Mouse (Mus musculus) cortical plate, adult 2 months (tissue): ENCODE measurements at regions not wholly inside any gene's neighbourhood (a gene's known extent, or its start where the extent isn't known, plus 50 kb on each side); places are given as distances from the start of the nearest gene placed in this dataset.

Experiments used
- CTCF ChIP-seq: fragments of 200-500 bp; IDR thresholded peaks from 2 replicates; pipeline ENCODE4 v1.5.1; 2011; ENCODE audit warnings: mild to moderate bottlenecking, control low read depth, low read length; ENCODE audit not compliant: insufficient read depth; ENCODE audit errors: extremely low read depth
- POLR2A ChIP-seq: fragments of 200-500 bp; IDR thresholded peaks from 2 replicates; pipeline ENCODE4 v1.6.1; 2011; ENCODE audit warnings: mild to moderate bottlenecking, low read length, control low read depth; ENCODE audit not compliant: insufficient read depth; ENCODE audit errors: extremely low read depth

DNA sequence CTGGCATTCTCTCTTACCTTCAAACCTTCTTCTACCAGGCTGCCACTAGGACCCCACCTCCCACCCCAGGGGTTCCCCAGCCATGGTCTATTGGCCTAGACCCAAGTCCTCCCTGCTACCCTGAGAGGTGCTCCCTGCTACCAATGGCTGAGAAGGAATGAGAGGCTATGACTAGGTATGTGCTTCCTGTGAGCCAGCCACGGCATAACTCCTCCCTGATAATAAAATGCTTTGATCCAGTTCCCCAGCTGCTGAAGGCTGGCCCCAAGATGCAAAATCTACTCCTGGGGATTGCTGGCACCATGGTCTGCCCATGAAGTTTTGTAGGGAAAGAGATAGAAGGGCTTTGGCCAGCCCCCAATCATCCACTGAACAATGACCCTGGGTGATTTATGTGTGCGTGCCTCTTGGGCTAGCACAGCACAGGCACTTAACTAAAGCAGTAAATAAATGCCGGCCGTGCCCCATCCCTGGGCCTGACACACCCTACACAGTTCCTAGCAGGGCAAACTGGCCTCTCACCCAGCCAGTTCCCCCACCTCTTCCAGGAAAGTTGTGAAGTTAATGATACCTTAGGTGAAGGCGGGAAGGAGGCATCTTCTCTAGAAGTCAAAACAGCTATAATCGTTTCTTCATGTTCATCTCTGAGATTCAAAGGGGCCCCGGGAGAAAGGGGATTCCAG lies 145.8 kb downstream of the 2410131K14Rik start:
- TF ChIP-seq CTCF, result no peak
- no peak for TF ChIP-seq POLR2A
